Mouse (Mus musculus) heart, embryonic 13.5 days (tissue): ENCODE results near the gene Sox6. TPM values are rescaled to one million over a fixed set of nuclear protein-coding genes. Genes with fewer than 3 reads are reported as not detected.

Experiments used
- ATAC-seq: fragments of 200-750 bp; cut with Nextera tagmentation; 2 replicates; pipeline ENCODE4 v1.8.0; 2017; ENCODE audit warnings: moderate TSS enrichment; ENCODE audit not compliant: insufficient number of reproducible peaks, low FRiP score, low TSS enrichment; ENCODE audit errors: extremely low read depth
- H3K27ac ChIP-seq: fragments of 300-500 bp; sonication (generic); replicated peaks from 2 replicates; pipeline ENCODE4 v1.5.1; 2015; ENCODE audit warnings: moderate library complexity, mild to moderate bottlenecking, inconsistent platforms
- H3K27me3 ChIP-seq: fragments of 300-500 bp; sonication (generic); replicated peaks from 2 replicates; pipeline ENCODE4 v1.6.1; 2015; ENCODE audit warnings: mild to moderate bottlenecking, inconsistent platforms
- H3K36me3 ChIP-seq: fragments of 300-500 bp; sonication (generic); 2 replicates; pipeline ENCODE4 v1.6.1; 2015; ENCODE audit warnings: mild to moderate bottlenecking, inconsistent platforms
- H3K4me1 ChIP-seq: fragments of 300-500 bp; sonication (generic); 2 replicates; pipeline ENCODE4 v1.6.1; 2015; ENCODE audit warnings: inconsistent platforms
- H3K4me2 ChIP-seq: fragments of 300-500 bp; sonication (generic); 2 replicates; pipeline ENCODE4 v1.6.1; 2015; ENCODE audit warnings: inconsistent platforms, mild to moderate bottlenecking, moderate library complexity
- H3K4me3 ChIP-seq: fragments of 300-500 bp; sonication (generic); 2 replicates; pipeline ENCODE4 v1.5.1; 2015; ENCODE audit warnings: moderate library complexity, mild to moderate bottlenecking, inconsistent platforms
- H3K9ac ChIP-seq: fragments of 300-500 bp; sonication (generic); 2 replicates; pipeline ENCODE4 v1.6.1; 2015; ENCODE audit warnings: inconsistent platforms, mild to moderate bottlenecking, moderate library complexity
- H3K9me3 ChIP-seq: fragments of 300-500 bp; sonication (generic); 2 replicates; pipeline ENCODE4 v1.6.1; 2016; ENCODE audit warnings: inconsistent platforms
- WGBS: fragments of 180-500 bp; shearing (Covaris S2); methylation state at CpG from one replicate; pipeline ENCODE4 v1.1.7; 2015; ENCODE audit warnings: mixed read lengths; 5-methylcytosine and 5-hydroxymethylcytosine counted together
- polyA plus RNA-seq: library from polyadenylated mRNA; unstranded; fragments of >200 nt; fragmentation: Nextera tagmentation; extraction: Ambion mirVana; gene quantifications from 2 replicates; pipeline ENCODE4 v1.2.1, GENCODE M21; 2015

Gene Sox6
- polyA plus RNA-seq, 1 experiment from 2014 or later: 27.2 TPM

GRCm38 (mm10) chr7:116033371-116034241 lies 5.0 kb downstream of the Sox6 start:
- H3K9me3 ChIP-seq: no peaks in the 10 kb centered on the region
- H3K27me3 ChIP-seq: peaks cover 34% of the 10 kb centered on the region
- ATAC-seq: peak; percentile 42; the same call in 1 of the 2 replicates
- H3K9ac ChIP-seq: peak overlapping the region; percentile 90
- peak overlapping the region; percentile 94 for H3K27ac ChIP-seq
- WGBS: under 1% methylated on average over 53 of the region's 54 CpGs
- H3K36me3 ChIP-seq: no peaks in the 10 kb centered on the region
- H3K4me2 ChIP-seq: peak overlapping the region; percentile 87
- H3K4me1 ChIP-seq: peaks cover 27% of the 10 kb centered on the region
- peak overlapping the region; percentile 79 for H3K4me3 ChIP-seq

- under 1% methylated on average over 11 of the region's 11 CpGs for WGBS
- H3K9ac ChIP-seq: peak overlapping the region; percentile 90
- peaks cover 27% of the 10 kb centered on the region for H3K27me3 ChIP-seq
- no peaks in the 10 kb centered on the region for H3K36me3 ChIP-seq
- peak overlapping the region; percentile 94 for H3K27ac ChIP-seq
- peak overlapping the region; percentile 87 for H3K4me2 ChIP-seq
- peak overlapping the region; percentile 79 for H3K4me3 ChIP-seq
- H3K4me1 ChIP-seq: peaks cover 24% of the 10 kb centered on the region
- H3K9me3 ChIP-seq: no peaks in the 10 kb centered on the region
- ATAC-seq: no peak
Observed at GRCm38 (mm10) chr7:116032596-116033307, 5.8 kb downstream of the Sox6 start.

DNA sequence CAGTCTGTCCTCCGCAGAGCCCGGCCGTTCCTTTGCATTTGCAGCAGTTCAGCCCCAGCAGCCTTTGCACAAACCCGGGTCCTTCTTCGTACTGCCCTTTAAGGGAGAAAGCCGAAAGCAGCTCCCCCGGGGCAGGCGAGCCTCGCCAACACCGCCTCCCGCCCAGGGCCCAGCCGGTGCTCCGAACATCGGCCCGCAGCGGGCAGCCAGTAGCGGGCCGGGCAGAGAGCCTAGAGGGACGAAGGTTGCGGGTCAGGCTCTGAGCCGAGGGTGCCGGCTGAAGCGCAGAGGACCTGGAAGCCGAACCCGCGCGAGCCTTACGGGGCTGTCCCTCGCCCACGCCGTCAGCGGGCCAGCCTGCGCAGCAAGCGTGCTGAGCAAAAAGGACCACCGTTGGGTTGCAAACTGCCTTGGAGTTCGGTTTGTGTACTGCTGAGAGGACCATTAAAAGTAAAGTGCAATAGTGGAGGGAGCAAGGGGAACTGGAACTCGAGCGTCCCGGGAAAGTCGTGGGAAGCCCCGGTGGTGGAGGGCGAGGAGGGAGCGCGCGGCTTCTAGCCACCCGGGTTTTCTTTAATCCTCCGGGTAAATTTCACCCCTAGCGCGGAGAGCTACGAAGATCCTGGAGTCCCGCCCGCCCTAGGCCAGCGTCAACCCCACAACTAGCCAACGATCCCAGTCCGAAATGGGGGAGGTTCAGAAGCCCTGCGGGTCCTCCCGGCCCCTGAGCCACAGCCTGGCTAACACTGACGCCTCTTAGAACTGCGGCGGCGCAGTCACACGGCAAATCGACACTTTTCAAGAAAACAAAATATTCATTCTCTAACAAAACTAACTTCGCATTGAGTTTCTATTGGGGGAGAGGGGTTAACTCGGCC lies 6.6 kb downstream of the Sox6 start:
- peaks cover 20% of the 10 kb centered on the region for H3K4me1 ChIP-seq
- ATAC-seq: no peak; the same call in 1 of the 2 replicates
- H3K9ac ChIP-seq: peak overlapping the region; percentile 90
- H3K9me3 ChIP-seq: no peaks in the 10 kb centered on the region
- H3K4me3 ChIP-seq: peak overlapping the region; percentile 79
- WGBS: under 1% methylated on average over 65 of the region's 65 CpGs
- peak overlapping the region; percentile 94 for H3K27ac ChIP-seq
- H3K36me3 ChIP-seq: no peaks in the 10 kb centered on the region
- H3K27me3 ChIP-seq: peaks cover 21% of the 10 kb centered on the region
- H3K4me2 ChIP-seq: peak overlapping the region; percentile 87

DNA sequence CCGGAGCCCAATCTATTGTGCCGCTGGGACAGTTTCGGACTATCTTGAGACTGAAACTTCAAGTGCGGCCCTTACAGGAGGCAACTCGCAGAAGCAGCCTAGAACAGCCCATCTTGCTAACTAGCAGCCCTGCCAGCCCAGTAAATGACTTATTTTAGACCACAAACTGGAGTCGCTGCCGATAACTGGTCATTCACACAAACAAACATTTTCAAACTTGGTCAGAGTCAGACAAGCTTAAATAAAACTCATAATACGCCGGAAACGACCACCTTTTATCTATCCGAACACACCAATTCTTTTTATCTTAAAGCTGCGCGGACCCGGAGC lies 7.2 kb downstream of the Sox6 start:
- Histone ChIP-seq H3K27ac (peak overlapping the region; percentile 94), H3K9ac (peak overlapping the region; percentile 90), H3K4me1 (peaks cover 20% of the 10 kb centered on the region), H3K4me3 (peak overlapping the region; percentile 79), H3K27me3 (peaks cover 15% of the 10 kb centered on the region), H3K4me2 (peak overlapping the region; percentile 87), H3K36me3 (no peaks in the 10 kb centered on the region), H3K9me3 (no peaks in the 10 kb centered on the region)
- no peak for ATAC-seq
- under 1% methylated on average over 14 of the region's 14 CpGs for WGBS

DNA sequence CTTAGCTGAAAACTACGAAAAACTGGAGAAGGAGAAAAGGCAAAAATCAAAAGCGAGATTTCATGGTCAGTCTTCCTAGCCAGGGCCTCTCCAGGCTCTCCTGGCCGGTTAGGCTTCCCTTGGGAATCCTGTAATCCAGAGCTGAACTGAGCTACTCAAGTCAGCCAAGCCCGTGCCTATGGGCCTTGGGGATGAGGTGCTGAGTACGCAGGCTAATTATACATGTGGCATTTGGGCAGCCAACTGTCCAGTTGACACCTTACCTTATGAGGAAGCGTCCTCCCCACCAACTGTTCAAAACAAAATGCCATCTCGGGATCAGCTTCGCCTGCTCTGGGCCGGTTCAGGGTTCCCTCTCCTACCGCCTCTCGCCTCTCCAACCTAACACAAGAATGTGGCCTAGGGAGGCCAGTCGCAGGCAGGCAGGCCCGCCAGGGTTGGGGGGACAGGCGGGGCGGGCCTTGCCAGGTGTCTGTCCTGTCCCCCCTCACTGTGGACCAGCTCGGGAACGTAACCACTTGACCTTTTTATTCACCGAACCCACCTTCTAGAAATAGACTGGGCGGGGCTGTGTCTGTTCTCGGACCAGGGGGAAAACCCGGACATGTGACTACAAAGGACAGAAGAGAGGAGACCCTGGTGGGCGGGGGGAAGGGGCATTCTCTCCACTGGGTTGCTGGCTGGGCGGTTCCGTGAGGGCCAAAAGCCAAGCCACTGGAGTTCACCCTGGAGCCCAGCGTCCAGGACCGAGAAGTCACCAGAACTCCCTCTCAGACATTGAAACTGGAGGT lies 7.8 kb downstream of the Sox6 start:
- 10% methylated on average over 26 of the region's 26 CpGs for WGBS
- Histone ChIP-seq H3K9ac (peak overlapping the region; percentile 90), H3K27me3 (peaks cover 9% of the 10 kb centered on the region), H3K9me3 (no peaks in the 10 kb centered on the region), H3K36me3 (no peaks in the 10 kb centered on the region), H3K4me2 (peak overlapping the region; percentile 87), H3K4me3 (peak overlapping the region; percentile 79), H3K4me1 (peaks cover 20% of the 10 kb centered on the region), H3K27ac (peak overlapping the region; percentile 94)
- ATAC-seq: no peak; the same call in 1 of the 2 replicates

DNA sequence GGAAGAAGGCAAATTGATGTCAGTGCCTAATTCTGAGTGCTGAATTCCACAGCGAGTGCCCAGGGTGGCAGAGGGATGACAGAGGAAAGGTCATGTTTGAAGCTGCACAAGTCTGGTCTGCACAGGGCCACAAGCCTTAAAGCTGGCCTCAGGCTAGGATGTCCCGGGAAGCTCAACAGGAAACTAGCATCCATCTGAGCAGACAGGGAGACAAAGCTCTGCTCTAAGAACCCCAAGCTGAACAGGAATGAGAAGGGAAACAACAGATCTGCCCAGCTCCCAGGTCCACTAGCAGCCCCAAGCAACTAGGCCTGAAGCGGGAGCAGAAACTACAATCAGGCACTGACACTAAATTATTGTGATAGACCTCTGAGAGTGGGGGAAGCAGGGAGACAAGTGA lies 8.6 kb downstream of the Sox6 start:
- peak overlapping the region; percentile 90 for H3K9ac ChIP-seq
- H3K4me1 ChIP-seq: peaks cover 20% of the 10 kb centered on the region
- ATAC-seq: no peak
- 0 out of 2 replicates have a peak, but pooled peaks cover 1% of the 10 kb centered on the region for H3K27me3 ChIP-seq
- WGBS: 42% methylated on average over 3 of the region's 3 CpGs
- H3K4me2 ChIP-seq: peak overlapping the region; percentile 87
- peak overlapping the region; percentile 94 for H3K27ac ChIP-seq
- H3K36me3 ChIP-seq: no peaks in the 10 kb centered on the region
- no peaks in the 10 kb centered on the region for H3K9me3 ChIP-seq
- peak overlapping the region; percentile 79 for H3K4me3 ChIP-seq

DNA sequence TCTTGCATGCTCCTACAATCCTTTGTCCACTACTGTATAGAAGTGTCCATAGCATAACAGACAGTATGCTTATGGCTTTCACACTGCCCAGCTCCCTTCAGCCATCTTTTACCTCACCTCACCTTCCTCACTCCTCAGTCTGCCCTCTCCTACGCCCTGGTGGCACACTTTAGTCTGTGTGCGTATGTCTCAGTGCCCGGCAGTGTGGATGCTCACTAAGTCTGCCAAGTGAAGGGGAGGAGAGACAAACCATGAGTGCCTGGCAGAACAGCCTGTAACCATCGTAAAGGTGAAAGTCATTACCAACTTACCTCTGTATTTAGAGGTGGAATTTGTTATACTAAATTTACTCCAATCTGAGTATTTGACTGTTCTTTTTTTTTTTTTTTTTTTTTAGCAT lies 35.9 kb downstream of the Sox6 start:
- Histone ChIP-seq H3K9me3 (no peaks in the 10 kb centered on the region), H3K27me3 (no peaks in the 10 kb centered on the region), H3K9ac (no peak overlapping the region), H3K36me3 (no peaks in the 10 kb centered on the region), H3K4me1 (peaks cover 13% of the 10 kb centered on the region), H3K4me2 (no peak overlapping the region), H3K27ac (no peak overlapping the region), H3K4me3 (no peak overlapping the region)
- ATAC-seq: no peak
- WGBS: 82% methylated on average over 4 of the region's 4 CpGs

DNA sequence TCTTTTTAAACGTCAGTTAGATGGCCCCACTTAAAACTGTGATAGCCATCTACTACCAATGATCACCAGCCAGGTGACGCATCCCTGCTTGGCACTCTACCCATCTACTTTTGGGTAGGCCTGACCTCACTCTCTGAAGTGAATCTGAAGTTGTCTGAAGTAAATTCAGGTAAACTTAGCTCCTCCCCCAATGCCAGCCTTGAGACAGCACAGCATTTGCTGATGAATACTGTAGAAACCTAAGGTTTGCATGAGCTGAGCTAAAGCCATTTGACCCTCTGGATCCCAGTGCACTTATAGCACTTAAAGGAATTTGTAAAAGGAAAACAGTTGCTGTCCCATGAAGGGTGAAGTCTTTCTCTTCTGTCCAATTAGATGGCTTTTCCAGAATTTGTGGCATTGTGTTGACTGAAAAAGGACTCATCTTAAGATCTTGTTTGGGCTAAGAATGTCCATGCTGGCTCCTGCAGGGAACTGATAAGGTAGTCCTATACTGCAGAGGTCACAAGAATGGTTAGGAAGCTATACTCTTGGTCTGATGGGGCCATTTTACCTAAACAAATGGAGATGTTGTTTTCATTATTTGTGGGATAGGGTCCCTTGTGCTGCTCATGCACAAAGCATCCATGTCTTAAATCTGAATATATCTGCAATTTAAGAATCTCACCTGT lies 50.4 kb downstream of the Sox6 start:
- Histone ChIP-seq H3K9me3 (no peaks in the 10 kb centered on the region), H3K4me1 (peaks cover 6% of the 10 kb centered on the region; the same call in 1 of the 2 replicates), H3K9ac (no peak overlapping the region), H3K27ac (no peak overlapping the region), H3K36me3 (no peaks in the 10 kb centered on the region), H3K4me3 (no peak overlapping the region), H3K27me3 (no peaks in the 10 kb centered on the region), H3K4me2 (no peak overlapping the region)
- ATAC-seq: no peak
- 82% methylated on average over 2 of the region's 2 CpGs for WGBS

- Histone ChIP-seq H3K4me3 (no peak overlapping the region), H3K27me3 (no peaks in the 10 kb centered on the region)
- ATAC-seq: no peak
Observed at GRCm38 (mm10) chr7:115985716-115986115, 52.9 kb downstream of the Sox6 start.

GRCm38 (mm10) chr7:115984076-115984475 lies 54.5 kb downstream of the Sox6 start:
- ATAC-seq: no peak
- Histone ChIP-seq H3K27me3 (no peaks in the 10 kb centered on the region), H3K4me2 (no peak overlapping the region), H3K27ac (no peak overlapping the region), H3K36me3 (no peaks in the 10 kb centered on the region), H3K4me1 (peaks cover 9% of the 10 kb centered on the region), H3K4me3 (no peak overlapping the region), H3K9ac (no peak overlapping the region), H3K9me3 (no peaks in the 10 kb centered on the region)
- 85% methylated on average over 3 of the region's 3 CpGs for WGBS

More at GRCm38 (mm10) chr7:115985716-115986115, 52.9 kb downstream of the Sox6 start:
- Histone ChIP-seq H3K36me3 (no peaks in the 10 kb centered on the region), H3K4me2 (no peak overlapping the region), H3K9ac (no peak overlapping the region), H3K4me1 (0 out of 2 replicates have a peak, but pooled peaks cover 4% of the 10 kb centered on the region), H3K9me3 (no peaks in the 10 kb centered on the region), H3K27ac (no peak overlapping the region)
- 74% methylated on average over 6 of the region's 6 CpGs for WGBS
